ENCODE assay signal across 14 mouse cellular contexts in genomic region chr10:107024254-107024653, GRCm38 (mm10).
"Had no signal": no experiment of that assay in that cellular context is flagged by ENCODE, and none has a peak within 500 bp of the region (broad histone marks: within the 10 kb centered on the region; RNA-seq: fewer than 3 reads in every experiment).

No protein-coding gene starts in this region.

- H3K9me3 ChIP-seq: neural tube, embryonic 12.5 days; stomach, embryonic 15.5 days had no signal

- H3K9ac ChIP-seq: neural tube, embryonic 12.5 days; stomach, embryonic 15.5 days had no signal

- H3K4me2 ChIP-seq: neural tube, embryonic 12.5 days; stomach, embryonic 15.5 days had no signal

- H3K27ac ChIP-seq: neural tube, embryonic 12.5 days; stomach, embryonic 15.5 days; stomach, postnatal 0 days had no signal

- H3K4me3 ChIP-seq: neural tube, embryonic 12.5 days; stomach, embryonic 15.5 days had no signal

- H3K4me1 ChIP-seq: neural tube, embryonic 12.5 days; stomach, embryonic 15.5 days had no signal

- H3K27me3 ChIP-seq: neural tube, embryonic 12.5 days; stomach, embryonic 15.5 days had no signal

- DNase-seq: right cerebral cortex, adult 18-20 months; right cerebral cortex, postnatal 14 days; right cerebral cortex, postnatal 25 days; right cerebral cortex, postnatal 4 days; spleen, adult 18-20 months; thymus, adult 18-20 months; thymus, adult 2 months; thymus, postnatal 14 days; thymus, postnatal 25 days; thymus, postnatal 36 days; thymus, postnatal 4 days had no signal

- H3K36me3 ChIP-seq: neural tube, embryonic 12.5 days; stomach, embryonic 15.5 days had no signal
